In the genomic region with DNA sequence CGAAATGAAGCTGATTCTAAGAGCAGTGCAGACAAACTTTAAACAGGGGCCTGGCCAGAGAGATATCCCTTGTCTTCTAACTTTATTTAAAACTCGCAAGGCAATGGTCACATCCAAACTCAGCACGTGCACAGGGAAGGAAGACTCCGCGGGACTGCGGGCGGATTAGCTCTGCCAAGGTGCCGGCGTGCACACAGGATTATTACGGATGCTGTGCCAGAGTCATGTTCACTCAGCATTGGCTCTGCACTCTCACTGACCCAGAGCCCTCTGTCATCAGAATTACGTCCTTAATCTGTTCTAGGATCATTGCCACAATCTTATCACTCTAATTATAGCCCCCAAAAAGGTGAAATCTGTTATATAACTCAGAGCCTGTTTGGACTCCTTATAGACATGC, we compare ENCODE assay signal across 17 mouse cellular contexts. TPM values are rescaled to one million over a fixed set of nuclear protein-coding genes. Genes with fewer than 3 reads are reported as not detected.
"Had no signal": no experiment of that assay in that cellular context is flagged by ENCODE, and none has a peak within 500 bp of the region (broad histone marks: within the 10 kb centered on the region; RNA-seq: fewer than 3 reads in every experiment).

No protein-coding gene starts in this region.

- H3K36me3 ChIP-seq: limb, embryonic 13.5 days; midbrain, embryonic 13.5 days; neural tube, embryonic 15.5 days had no signal

- H3K4me1 ChIP-seq: limb, embryonic 13.5 days; midbrain, embryonic 13.5 days; neural tube, embryonic 15.5 days had no signal

- H3K27ac ChIP-seq: limb, embryonic 13.5 days; liver, embryonic 14.5 days; midbrain, embryonic 13.5 days; neural tube, embryonic 15.5 days had no signal

- DNase-seq: kidney, postnatal 10 days; kidney, postnatal 4 days; left cerebral cortex, postnatal 4 days; lung, adult 2 months; lung, postnatal 36 days; thymus, postnatal 36 days had no signal

- H3K4me3 ChIP-seq: limb, embryonic 13.5 days; midbrain, embryonic 13.5 days; myocyte; neural tube, embryonic 15.5 days had no signal

- H3K9ac ChIP-seq: limb, embryonic 13.5 days; liver, embryonic 14.5 days; midbrain, embryonic 13.5 days; neural tube, embryonic 15.5 days had no signal

- H3K27me3 ChIP-seq: limb, embryonic 13.5 days; midbrain, embryonic 13.5 days; neural tube, embryonic 15.5 days had no signal

RNA-seq across cellular contexts. Expression of a gene that starts 16.2 kb away (rescaled TPM):
- total RNA-seq: layer of hippocampus, adult 8-10 months; layer of hippocampus, postnatal 14 days; left cerebral cortex, adult 18-20 months; left cerebral cortex, postnatal 10 days; left cerebral cortex, postnatal 4 days; liver, adult 2 months; megakaryocyte progenitor cell, adult 5-6 weeks had no signal
- polyA plus RNA-seq: liver, adult 2 months had no signal
